Mouse (Mus musculus) hindbrain, postnatal 0 days (tissue): ENCODE data around the gene Syt14. TPM values are rescaled to one million over a fixed set of nuclear protein-coding genes. Genes with fewer than 3 reads are reported as not detected.

Experiments used
- ATAC-seq: fragments of 200-750 bp; cut with Nextera tagmentation; 2 replicates; pipeline ENCODE4 v1.8.0; 2017; ENCODE audit warnings: mild to moderate bottlenecking, moderate TSS enrichment, moderate library complexity
- DNase-seq: peaks from one replicate; pipeline ENCODE4 v3.0.0-alpha.2; 2015; ENCODE audit warnings: low spot score
- H3K27ac ChIP-seq: fragments of 300-500 bp; sonication (generic); 2 replicates; pipeline ENCODE4 v1.5.1; 2014; ENCODE audit warnings: mild to moderate bottlenecking
- H3K27me3 ChIP-seq: fragments of 300-500 bp; sonication (generic); 2 replicates; pipeline ENCODE4 v1.6.1; 2014; ENCODE audit warnings: low read length, mixed read lengths; ENCODE audit not compliant: insufficient read depth
- H3K36me3 ChIP-seq: fragments of 300-500 bp; sonication (generic); 2 replicates; pipeline ENCODE4 v1.6.1; 2014; ENCODE audit warnings: low read length, mixed read lengths; ENCODE audit not compliant: insufficient read depth
- H3K4me1 ChIP-seq: fragments of 300-500 bp; sonication (generic); 2 replicates; pipeline ENCODE4 v1.6.1; 2014; ENCODE audit warnings: antibody characterized with exemption, low read length, mixed read lengths; ENCODE audit not compliant: insufficient read depth
- H3K4me2 ChIP-seq: fragments of 300-500 bp; sonication (generic); 2 replicates; pipeline ENCODE4 v1.6.1; 2014; ENCODE audit warnings: low read depth, mild to moderate bottlenecking, low read length, moderate library complexity, mixed read lengths
- H3K4me3 ChIP-seq: fragments of 300-500 bp; sonication (generic); 2 replicates; pipeline ENCODE4 v1.5.1; 2014; ENCODE audit warnings: low read length
- H3K9ac ChIP-seq: fragments of 300-500 bp; sonication (generic); replicated peaks from 2 replicates; pipeline ENCODE4 v1.6.1; 2014; ENCODE audit warnings: mild to moderate bottlenecking, low read length, moderate library complexity, mixed read lengths
- H3K9me3 ChIP-seq: fragments of 300-500 bp; sonication (generic); 2 replicates; pipeline ENCODE4 v1.6.1; 2016; ENCODE audit warnings: low read length, mixed read lengths
- CTCF ChIP-seq: IDR thresholded peaks from 2 replicates; pipeline ENCODE4 v1.5.1; 2016; ENCODE audit warnings: antibody characterized with exemption, control low read depth, low read depth
- WGBS: fragments of 180-500 bp; shearing (Covaris S2); extraction: QIAGEN DNeasy Blood & Tissue Kit; methylation state at CpG from one replicate; pipeline ENCODE4 v1.1.7; 2014; 5-methylcytosine and 5-hydroxymethylcytosine counted together
- polyA plus RNA-seq: library from polyadenylated mRNA; unstranded; fragments of >200 nt; fragmentation: Nextera tagmentation; extraction: Ambion mirVana; gene quantifications from 2 replicates; pipeline ENCODE4 v1.2.1, GENCODE M21; 2015
- total RNA-seq: library from RNA; depleted of rRNA; stranded (reverse); fragments of >200 nt; gene quantifications from 2 replicates; pipeline ENCODE4 v1.2.3, GENCODE M21; 2014

Gene Syt14
- total and polyA plus RNA-seq, 2 experiments from 2014 or later, result 4.1 to 10.8 TPM

DNA sequence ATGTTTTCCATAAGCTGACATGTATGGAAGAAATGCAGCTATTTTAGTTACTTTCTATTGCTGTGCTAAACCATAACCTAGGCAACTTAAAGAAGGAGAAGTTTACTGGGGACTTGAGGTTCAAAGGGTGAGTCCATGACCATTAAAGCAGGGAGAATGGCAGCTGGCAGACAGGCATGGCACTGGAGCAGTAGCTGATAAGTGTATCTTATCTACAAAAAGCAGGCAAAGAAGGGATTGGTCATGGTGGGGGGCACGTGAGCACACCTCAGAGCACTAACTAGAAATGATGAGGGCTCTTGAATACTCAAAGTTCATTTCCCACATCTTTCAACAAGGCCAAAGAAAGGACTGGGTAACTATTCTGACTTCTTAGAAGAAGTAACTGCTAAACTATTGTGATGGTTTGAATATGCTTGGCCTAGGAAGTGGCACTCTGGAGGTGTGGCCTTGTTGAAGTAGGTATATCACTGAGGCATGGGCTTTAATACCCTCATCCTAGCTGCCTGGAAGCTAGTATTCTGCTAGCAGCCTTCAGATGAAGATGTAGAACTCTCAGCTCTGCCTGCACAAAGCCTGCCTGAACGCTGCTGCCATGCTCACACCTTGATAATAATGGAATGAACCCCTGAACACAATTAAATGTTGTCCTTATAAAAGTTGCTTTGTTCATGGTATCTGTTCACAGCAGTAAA, 41.2 kb downstream of the Syt14 start:
- no peak overlapping the region for H3K4me2 ChIP-seq
- no peak for DNase-seq
- no peak overlapping the region for H3K4me3 ChIP-seq
- no peaks in the 10 kb centered on the region for H3K27me3 ChIP-seq
- H3K4me1 ChIP-seq, result no peaks in the 10 kb centered on the region
- no peak for ATAC-seq
- no peaks in the 10 kb centered on the region for H3K36me3 ChIP-seq
- 88% methylated on average over 2 of the region's 2 CpGs for WGBS
- no peak overlapping the region for H3K9ac ChIP-seq
- no peak for TF ChIP-seq CTCF
- H3K9me3 ChIP-seq, result no peaks in the 10 kb centered on the region
- no peak overlapping the region for H3K27ac ChIP-seq

DNA sequence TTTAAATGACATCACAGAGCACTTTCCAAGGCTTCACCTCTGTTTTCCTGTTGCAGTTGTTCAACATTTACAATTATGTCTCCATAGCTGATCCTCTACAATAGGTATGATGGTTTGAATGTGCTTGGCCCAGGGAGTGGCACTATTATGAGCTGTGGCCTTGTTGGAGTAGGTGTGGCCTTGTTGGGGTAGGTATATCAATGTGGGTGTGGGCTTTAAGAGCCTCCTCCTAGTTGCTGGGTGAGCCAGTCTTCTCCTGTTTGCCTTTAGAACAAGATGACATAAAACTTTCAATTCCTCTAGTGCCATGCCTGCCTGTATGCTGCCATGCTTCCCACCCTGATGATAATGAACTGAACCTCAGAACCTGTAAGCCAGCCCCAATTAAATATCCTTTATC, 42.1 kb downstream of the Syt14 start:
- ATAC-seq (no peak), DNase-seq (no peak)
- Histone ChIP-seq H3K4me2 (no peak overlapping the region), H3K9ac (no peak overlapping the region), H3K36me3 (no peaks in the 10 kb centered on the region), H3K4me1 (no peaks in the 10 kb centered on the region), H3K27me3 (no peaks in the 10 kb centered on the region), H3K27ac (no peak overlapping the region), H3K9me3 (no peaks in the 10 kb centered on the region), H3K4me3 (no peak overlapping the region)
- no peak for TF ChIP-seq CTCF

DNA sequence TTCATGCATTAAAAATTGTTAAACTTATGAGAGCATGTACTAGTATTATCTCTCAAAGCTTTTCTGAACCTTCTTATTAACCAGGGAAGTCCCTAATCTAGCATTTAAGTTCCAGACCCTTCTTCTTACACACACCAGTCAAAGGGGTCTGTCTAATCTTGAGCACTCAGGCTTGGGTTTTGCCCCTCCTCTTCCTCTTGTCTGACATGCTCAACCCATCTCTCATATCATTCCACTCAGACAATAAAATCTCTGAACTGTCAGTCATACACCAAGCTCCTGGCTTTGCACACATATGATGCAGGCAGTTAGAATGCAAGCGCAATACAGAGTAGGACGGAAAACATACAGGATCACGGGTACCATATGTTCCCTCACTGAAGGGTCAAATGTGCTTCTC, 48.4 kb downstream of the Syt14 start:
- H3K36me3 ChIP-seq, result no peaks in the 10 kb centered on the region
- H3K4me1 ChIP-seq, result no peaks in the 10 kb centered on the region
- DNase-seq (no peak), ATAC-seq (no peak)
- H3K27ac ChIP-seq, result no peak overlapping the region
- H3K9me3 ChIP-seq, result no peaks in the 10 kb centered on the region
- WGBS, result 92% methylated on average over 3 of the region's 3 CpGs
- no peak overlapping the region for H3K4me2 ChIP-seq
- no peaks in the 10 kb centered on the region for H3K27me3 ChIP-seq
- H3K4me3 ChIP-seq, result no peak overlapping the region
- no peak for TF ChIP-seq CTCF
- H3K9ac ChIP-seq, result no peak overlapping the region

DNA sequence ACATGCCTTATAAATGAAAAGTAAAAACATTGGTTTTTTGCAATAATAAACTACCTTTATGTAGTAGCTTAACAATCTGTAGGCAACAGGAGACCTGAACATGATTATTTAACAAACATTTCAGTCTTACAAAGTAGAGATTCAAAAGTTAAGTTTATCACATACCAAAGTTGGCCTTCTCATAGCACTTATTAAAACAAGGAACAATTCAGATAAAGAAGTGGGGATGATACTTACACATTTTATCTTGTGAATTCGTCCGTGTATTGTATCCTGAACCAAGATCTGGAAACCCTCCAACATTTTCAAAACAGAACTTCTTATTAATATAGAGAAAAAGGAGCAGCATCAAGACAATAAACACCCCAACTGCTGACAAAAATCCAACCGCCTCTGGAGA, 49.1 kb downstream of the Syt14 start:
- no peak for ATAC-seq
- Histone ChIP-seq H3K4me1 (no peaks in the 10 kb centered on the region), H3K27ac (no peak overlapping the region), H3K27me3 (no peaks in the 10 kb centered on the region), H3K9me3 (no peaks in the 10 kb centered on the region), H3K4me2 (no peak overlapping the region), H3K4me3 (no peak overlapping the region), H3K36me3 (no peaks in the 10 kb centered on the region), H3K9ac (no peak overlapping the region)
- 67% methylated on average over 3 of the region's 3 CpGs for WGBS
- TF ChIP-seq CTCF, result no peak
- DNase-seq, result no peak

DNA sequence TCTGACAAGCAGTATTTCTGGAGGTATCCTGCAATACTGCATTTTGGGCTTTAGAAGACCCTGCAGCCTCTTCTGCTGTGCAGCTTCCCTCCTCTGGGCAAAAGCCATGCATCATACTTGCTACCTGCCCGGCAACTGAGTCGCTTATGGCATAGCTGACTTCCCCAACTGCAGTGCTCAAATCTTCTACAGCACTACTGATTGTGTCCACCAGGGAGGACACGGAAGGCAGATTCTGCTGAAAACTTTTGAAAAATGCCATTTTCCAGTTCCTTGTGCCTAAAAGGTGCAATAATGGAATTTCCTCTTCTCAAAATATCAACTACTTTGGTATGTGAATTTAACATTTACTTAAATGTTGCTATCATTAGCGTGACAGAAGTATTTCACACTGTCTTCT, 51.2 kb downstream of the Syt14 start:
- H3K4me2 ChIP-seq, result no peak overlapping the region
- peak; percentile 29 for TF ChIP-seq CTCF
- 85% methylated on average over 4 of the region's 4 CpGs for WGBS
- ATAC-seq (no peak), DNase-seq (no peak)
- H3K9ac ChIP-seq, result no peak overlapping the region
- no peaks in the 10 kb centered on the region for H3K9me3 ChIP-seq
- no peak overlapping the region for H3K4me3 ChIP-seq
- no peaks in the 10 kb centered on the region for H3K36me3 ChIP-seq
- no peak overlapping the region for H3K27ac ChIP-seq
- H3K27me3 ChIP-seq, result no peaks in the 10 kb centered on the region
- no peaks in the 10 kb centered on the region for H3K4me1 ChIP-seq

DNA sequence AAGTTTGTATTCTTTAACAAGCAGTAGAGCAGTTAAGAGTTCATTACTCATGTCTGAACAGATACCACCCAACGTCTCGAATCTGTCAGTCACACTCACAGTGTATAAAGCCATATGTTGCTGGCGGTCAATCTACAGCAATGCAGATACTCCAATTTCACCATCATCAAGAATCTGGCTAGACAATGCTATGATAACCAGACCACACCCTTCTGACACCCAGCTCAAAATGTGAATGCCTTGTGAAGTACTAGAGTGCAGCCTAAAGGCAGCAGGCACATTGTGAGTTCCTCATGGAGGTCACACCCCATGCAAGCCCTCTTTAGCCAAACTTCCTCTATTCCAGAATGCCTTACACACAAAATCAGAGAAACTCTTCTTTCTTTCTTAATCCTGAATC, 53.9 kb downstream of the Syt14 start:
- Histone ChIP-seq H3K27me3 (no peaks in the 10 kb centered on the region), H3K27ac (no peak overlapping the region), H3K4me3 (no peak overlapping the region), H3K9me3 (no peaks in the 10 kb centered on the region), H3K9ac (no peak overlapping the region), H3K36me3 (no peaks in the 10 kb centered on the region), H3K4me2 (no peak overlapping the region), H3K4me1 (no peaks in the 10 kb centered on the region)
- WGBS, result 89% methylated on average over 3 of the region's 3 CpGs
- no peak for TF ChIP-seq CTCF
- no peak for DNase-seq
- no peak for ATAC-seq

DNA sequence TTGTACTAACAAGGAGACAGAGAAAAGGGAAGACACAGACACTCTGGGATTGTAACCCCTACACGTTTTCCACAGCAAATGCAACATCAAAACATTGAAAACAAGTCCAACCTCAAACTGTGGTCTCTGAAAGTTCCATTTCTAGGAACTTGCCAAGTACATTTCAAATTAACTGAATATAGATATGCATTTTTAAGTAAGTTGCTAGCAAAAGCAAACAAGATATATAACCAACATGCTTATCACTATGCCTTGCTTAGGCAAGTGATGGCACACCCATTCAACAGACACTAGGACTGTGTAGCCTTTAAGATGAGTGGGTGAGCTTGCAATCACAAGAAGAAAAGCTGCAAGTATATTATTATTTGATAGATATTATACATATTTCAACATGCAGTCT, 54.5 kb downstream of the Syt14 start:
- ATAC-seq (no peak), DNase-seq (no peak)
- WGBS, result 85% methylated on average over 1 of the region's 1 CpGs
- H3K27ac ChIP-seq, result no peak overlapping the region
- H3K36me3 ChIP-seq, result no peaks in the 10 kb centered on the region
- no peaks in the 10 kb centered on the region for H3K9me3 ChIP-seq
- H3K4me1 ChIP-seq, result no peaks in the 10 kb centered on the region
- H3K4me3 ChIP-seq, result no peak overlapping the region
- no peak overlapping the region for H3K9ac ChIP-seq
- H3K27me3 ChIP-seq, result no peaks in the 10 kb centered on the region
- H3K4me2 ChIP-seq, result no peak overlapping the region
- no peak for TF ChIP-seq CTCF
